Mouse (Mus musculus) lung, postnatal 0 days (tissue): ENCODE data around the gene Slc16a12.
"Not testable (repeated sequence)": the region's sequence is repeated elsewhere in the genome, so short reads cannot be mapped to it uniquely, and the experiment has no call there.

Source experiments
- CTCF ChIP-seq: IDR thresholded peaks from 2 replicates; pipeline ENCODE4 v1.5.1; 2016; ENCODE audit warnings: antibody characterized with exemption, mild to moderate bottlenecking
- EP300 ChIP-seq: IDR thresholded peaks from 2 replicates; pipeline ENCODE4 v1.6.1; 2016; ENCODE audit warnings: antibody characterized with exemption, mild to moderate bottlenecking, control low read depth

DNA sequence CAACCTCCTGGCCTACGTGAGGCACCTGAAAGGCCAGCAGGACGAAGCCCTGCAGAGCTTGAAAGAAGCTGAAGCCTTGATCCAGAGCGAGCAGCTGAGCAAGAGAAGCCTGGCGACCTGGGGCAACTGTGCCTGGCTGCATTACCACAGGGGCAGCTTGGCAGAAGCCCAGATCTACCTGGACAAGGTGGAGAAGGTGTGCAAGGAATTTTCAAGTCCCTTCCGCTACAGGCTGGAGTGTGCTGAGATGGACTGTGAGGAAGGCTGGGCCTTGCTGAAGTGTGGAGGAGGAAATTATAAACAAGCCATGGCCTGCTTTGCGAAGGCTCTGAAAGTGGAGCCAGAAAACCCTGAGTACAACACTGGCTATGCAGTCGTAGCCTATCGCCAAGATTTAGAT is 99.5 kb downstream of the Slc16a12 start:
- TF ChIP-seq EP300, CTCF: not testable (repeated sequence)
